Mouse (Mus musculus) ovary, postnatal 36 days (tissue): ENCODE measurements around the gene H2-Q4.
A peak's percentile ranks its signal among the peaks of the same experiment; 100 is the strongest.
"Not testable (repeated sequence)": the region's sequence is repeated elsewhere in the genome, so short reads cannot be mapped to it uniquely, and the experiment has no call there.

Experiments used
- DNase-seq: peaks from one replicate; pipeline ENCODE4 v3.0.0; 2022; ENCODE audit warnings: low spot score, mixed read lengths

The H2-Q4 gene

DNA sequence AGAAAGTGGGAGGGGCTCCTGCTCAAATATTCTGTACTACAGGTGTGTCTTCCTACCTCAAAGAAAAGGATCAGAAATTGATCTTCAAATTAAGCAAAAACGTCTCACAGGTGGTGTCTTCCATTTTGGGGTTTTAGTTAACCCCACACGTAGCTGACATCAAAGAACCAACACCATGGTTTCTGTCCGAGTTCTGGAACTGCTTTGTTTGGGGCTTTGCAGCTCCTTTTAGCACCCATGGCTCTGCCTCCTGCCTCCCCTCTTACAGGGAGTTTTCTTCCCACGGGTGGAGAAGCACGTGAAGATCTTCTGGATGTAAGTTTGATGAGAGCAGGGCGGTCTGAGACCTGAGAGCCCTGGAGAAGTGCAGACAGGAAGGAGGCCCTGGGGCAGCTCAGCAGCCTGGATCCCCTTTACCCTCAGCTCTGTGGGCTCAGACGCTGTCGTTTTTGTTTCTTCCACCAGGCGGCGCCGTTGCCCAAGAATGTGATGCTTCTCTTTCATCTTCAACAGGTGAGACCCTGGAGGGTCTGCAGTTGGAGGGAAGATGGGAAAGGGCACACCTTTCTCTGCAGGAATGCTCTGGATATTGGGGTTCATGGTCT lies 40.9 kb downstream of the H2-Q4 start:
- DNase-seq: not testable (repeated sequence)

DNA sequence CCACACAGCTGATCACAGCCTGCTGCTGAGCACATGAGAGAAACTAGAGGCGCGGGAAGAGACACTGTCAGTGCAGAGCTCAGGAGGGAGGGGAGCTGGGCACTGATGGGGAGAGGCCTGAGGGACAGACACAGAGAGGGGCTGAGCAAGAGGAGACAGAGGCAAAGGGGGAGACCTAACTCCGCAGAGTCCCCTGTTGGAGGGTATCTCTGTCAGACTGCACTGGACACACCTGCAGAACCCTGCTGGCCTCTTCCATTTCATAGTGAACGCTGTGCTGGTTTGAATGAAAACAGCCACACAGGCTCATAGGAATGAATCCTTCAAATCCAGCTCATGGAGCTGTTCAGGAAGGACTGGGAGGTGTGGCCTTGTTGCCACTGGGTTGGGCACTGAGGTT lies 41.9 kb downstream of the H2-Q4 start:
- DNase-seq: not testable (repeated sequence)

DNA sequence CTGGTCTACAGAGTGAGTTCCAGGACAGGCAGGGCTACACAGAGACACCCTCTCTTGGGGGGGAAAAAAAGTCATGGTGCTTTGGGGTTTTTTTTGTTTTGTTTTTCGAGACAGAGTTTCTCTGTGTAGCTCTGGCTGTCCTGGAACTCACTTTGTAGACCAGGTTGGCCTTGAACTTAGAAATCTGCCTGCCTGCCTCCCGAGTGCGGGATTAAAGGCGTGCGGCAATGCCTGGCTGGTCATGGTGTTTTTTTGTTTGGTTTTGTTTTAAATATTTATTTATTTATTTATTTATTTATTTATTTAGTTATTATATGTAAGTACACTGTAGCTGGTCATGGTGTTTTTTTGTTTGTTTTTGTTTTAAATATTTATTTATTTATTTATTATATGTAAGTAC lies 42.9 kb downstream of the H2-Q4 start:
- not testable (repeated sequence) for DNase-seq

DNA sequence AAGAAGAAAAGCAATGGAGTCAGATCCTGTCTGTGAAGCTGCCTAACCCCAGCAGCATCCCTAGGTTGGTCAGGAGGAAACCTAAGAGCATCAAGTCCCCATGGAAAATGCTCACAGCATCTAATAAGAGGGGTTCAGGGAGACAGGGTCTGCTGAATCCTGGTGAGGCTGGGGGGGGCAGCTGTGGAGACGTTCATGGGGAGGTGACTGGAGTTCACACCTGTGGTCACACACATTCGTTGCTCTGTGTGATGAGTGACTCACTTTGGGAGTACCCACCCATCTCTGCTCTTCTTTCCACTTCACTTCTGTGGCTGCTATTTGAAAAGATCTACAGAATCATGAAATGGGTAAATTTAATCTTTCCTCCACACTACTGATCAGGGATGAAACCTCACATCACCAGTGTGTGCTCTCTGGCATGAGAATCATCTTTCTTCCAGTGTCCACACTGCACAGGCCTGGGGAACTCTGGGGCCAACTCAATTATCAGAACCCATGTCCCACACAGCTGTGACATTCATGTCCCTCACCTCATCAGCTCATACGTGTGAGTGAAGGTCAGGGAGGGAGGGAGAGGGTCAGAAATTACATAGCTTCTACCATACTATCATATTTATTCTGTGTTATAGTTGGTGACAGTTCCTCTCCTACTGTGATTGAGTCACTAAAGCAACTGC lies 43.9 kb downstream of the H2-Q4 start:
- DNase-seq: not testable (repeated sequence)

DNA sequence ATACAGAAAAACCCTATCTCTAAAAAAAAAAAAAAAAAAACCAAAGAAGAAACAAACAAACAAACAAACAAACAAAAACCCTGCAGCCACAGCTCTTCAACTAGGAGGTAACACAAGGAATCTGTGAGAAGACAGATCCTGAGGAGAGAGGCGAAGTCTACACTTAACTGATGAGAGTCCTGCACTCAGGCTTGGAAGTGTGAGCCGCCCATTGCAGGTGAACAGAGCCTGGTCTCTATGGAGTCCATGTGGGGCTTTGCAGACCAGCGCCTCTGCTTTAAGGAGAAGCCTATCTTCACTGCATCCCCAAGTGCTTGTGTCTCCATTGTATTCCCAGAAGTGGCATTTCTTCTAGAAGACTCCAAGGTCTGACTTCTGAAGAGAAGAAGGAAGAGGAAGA lies 44.7 kb downstream of the H2-Q4 start:
- DNase-seq: not testable (repeated sequence)

DNA sequence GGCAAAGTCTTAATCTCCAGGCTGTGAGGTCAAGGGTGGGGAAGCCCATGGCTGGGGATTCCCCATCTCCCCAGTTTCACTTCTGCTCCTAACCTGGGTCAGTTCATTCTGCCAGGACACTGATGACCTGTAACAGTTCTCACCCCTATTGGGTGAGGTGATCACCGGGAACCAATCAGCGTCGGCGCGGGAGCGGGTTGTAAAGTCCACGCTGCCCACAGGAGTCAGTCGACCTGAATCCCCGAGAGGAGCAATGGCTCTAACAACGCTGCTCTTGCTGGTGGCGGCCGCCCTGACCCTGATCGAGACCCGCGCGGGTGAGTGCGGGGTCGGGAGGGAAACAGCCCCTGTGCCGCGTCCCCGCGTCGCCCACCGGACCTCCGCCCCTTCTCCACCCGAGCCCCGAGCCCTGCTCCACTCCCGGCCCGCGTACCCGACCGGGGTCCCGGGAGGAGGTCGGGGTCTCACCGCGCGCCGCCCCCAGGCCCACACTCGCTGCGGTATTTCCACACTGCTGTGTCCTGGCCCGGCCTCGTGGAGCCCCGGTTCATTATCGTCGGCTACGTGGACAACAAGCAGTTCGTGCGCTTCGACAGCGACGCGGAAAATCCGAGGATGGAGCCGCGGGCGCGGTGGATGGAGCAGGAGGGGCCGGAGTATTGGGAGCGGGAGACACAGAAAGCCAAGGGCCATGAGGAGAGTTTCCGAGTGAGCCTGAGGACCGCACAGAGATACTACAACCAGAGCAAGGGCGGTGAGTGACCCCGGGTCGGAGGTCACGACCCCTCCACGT lies 45.4 kb downstream of the H2-Q4 start, which contains the start of gene H2-Q6:
TSS of gene H2-Q6 (plus strand) at position 227 of the 793 bp plus-strand sequence.
- peak; percentile 47 for DNase-seq

DNA sequence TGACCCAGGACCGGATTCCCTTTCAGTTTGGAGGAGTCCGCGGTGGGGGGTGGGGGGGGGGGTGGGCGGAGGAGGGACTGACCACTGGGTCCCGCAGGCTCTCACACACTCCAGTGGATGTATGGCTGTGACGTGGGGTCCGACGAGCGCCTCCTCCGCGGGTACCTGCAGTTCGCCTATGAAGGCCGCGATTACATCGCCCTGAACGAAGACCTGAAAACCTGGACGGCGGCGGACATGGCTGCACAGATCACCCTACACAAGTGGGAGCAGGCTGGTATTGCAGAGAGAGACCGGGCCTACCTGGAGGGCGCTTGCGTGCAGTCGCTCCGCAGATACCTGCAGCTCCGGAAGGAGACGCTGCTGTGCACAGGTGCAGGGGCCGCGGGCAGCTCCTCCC lies 46.1 kb downstream of the H2-Q4 start:
- DNase-seq: peak; percentile 14

DNA sequence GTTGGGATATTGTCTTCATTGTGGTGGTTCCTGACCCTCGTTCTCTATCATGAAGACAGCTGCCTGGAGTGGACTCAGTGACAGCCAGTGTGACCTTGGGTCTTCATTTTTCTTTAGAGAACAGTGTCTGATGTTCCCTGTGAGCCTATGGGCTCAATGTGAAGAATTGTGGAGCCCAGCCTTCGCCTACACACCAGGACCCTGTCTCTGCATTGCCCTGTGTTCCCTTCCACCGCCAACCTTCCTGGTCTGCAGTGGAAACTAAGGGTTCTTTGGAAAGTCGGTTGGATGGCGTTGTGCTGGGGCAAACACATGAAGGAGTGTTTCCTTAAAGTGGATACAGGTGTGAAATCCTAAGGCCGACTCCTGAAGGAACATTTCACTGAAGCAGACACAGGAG lies 49.5 kb downstream of the H2-Q4 start:
- DNase-seq: not testable (repeated sequence)

DNA sequence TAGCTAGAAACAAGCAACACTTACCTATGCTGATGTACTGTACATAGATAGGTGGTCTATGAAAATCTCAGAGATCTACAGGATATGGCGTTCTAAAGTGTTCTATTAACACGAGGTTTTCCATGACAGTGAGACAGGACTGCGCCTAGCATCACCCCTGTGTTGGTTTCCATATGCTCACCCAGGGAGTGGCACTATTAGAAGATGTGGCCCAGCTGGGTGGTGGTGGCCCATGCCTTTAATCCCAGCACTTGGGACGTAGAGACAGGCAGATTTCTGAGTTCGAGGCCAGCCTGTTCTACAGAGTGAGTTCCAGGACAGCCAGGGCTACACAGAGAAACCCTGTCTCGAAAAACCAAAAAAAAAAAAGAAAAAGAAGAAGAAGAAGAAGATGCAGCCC lies 51.3 kb downstream of the H2-Q4 start:
- DNase-seq: not testable (repeated sequence)

DNA sequence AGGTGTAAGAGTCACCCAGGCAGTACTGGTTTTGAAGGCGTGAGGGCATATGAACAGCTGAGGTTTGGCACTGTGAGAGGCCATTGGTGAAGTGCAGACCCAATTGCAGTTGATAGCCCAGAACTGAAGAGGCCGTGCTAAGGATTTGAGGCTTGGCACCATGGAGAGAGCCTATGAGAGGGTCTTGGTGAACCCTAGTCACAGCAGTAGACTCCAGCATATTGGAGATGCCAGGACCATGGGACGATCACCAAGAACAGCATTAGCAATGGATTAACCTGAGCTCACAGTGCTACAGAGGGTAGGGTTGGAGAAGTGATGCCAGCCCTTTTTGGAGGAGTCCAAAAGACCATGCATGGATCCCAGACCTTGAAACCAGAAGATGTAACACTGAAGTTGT lies 52.8 kb downstream of the H2-Q4 start:
- peak; percentile 2 for DNase-seq

DNA sequence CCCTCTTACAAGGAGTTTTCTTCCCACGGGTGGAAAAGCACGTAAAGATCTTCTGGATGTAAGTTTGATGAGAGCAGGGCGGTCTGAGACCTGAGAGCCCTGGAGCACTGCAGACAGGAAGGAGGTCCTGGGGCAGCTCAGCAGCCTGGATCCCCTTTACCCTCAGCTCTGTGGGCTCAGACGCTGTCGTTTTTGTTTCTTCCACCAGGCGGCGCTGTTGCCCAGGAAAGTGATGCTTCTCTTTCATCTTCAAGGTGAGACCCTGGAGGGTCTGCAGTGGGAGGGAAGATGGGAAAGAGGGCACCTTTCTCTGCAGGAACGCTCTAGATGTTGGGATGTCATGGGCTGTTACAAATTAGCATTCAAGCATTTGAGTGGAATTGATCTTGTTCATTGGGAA lies 55.4 kb downstream of the H2-Q4 start:
- DNase-seq: peak; percentile 2
